Mouse (Mus musculus): Measurements from ENCODE around the gene Lnp1. TPM values are rescaled to one million over a fixed set of nuclear protein-coding genes. Genes with fewer than 3 reads are reported as not detected.

Lnp1 gene
- total RNA-seq (2023): not detected

GRCm38 (mm10) chr16:56928023-56928422 is at the start of gene Lnp1:
TSS of gene Lnp1 (minus strand) at chr16:56928061.

GRCm38 (mm10) chr16:56885824-56886615 is 41.8 kb downstream of the Lnp1 start, which contains the start of gene Tmem45a:
TSS of gene Tmem45a (minus strand) at chr16:56886166.

Other genes starting within 250 kb of the Lnp1 start
- 10 to 100 TPM; 33.0 to 38.5 TPM for gene Tfg, start 210.6 kb downstream of the Lnp1 start, total RNA-seq (2023)
- gene Adgrg7, start 132.2 kb downstream of the Lnp1 start, total RNA-seq (2023): not detected
- not detected for gene Tmem45a, start 41.9 kb downstream of the Lnp1 start, total RNA-seq (2023)
- gene Tmem45a2, start 143.3 kb upstream of the Lnp1 start, total RNA-seq (2023): not detected
- gene Tomm70a, start 193.6 kb upstream of the Lnp1 start, total RNA-seq (2023): 10 to 100 TPM; 31.6 to 33.1 TPM
- 10 to 100 TPM; 19.0 to 24.2 TPM for gene Nit2, start 239.3 kb upstream of the Lnp1 start, total RNA-seq (2023)